Mouse (Mus musculus) embryonic fibroblast, embryonic 13.5 days (primary cell): Measurements from ENCODE around the gene Slco6d1.

ENCODE experiments used
- CTCF ChIP-seq: IDR thresholded peaks from 2 replicates; pipeline ENCODE4 v1.5.1; 2011; ENCODE audit warnings: mild to moderate bottlenecking, control low read depth, low read length, moderate library complexity, borderline replicate concordance; ENCODE audit not compliant: insufficient read depth
- POLR2A ChIP-seq: IDR thresholded peaks from 2 replicates; pipeline ENCODE4 v1.6.1; 2011; ENCODE audit warnings: low read depth, mild to moderate bottlenecking, control low read depth, low read length, moderate library complexity

GRCm38 (mm10) chr1:98447929-98448328, 27.0 kb downstream of the Slco6d1 start:
- TF ChIP-seq CTCF (no peak), POLR2A (no peak)
